30 mouse cellular contexts compared by ENCODE assay signal in genomic region chr13:71303956-71304355, GRCm38 (mm10).
"Had no signal": no experiment of that assay in that cellular context is flagged by ENCODE, and none has a peak within 500 bp of the region (broad histone marks: within the 10 kb centered on the region; RNA-seq: fewer than 3 reads in every experiment).

No protein-coding gene starts in this region.

- H3K4me1 ChIP-seq: limb, embryonic 10.5 days; limb, embryonic 12.5 days; limb, embryonic 13.5 days; limb, embryonic 15.5 days; liver, embryonic 12.5 days; liver, embryonic 13.5 days; liver, embryonic 15.5 days; lung, embryonic 15.5 days; megakaryocyte, embryonic 14.5 days; midbrain, embryonic 10.5 days; midbrain, embryonic 12.5 days; midbrain, embryonic 13.5 days; midbrain, embryonic 15.5 days; neural tube, embryonic 12.5 days had no signal

- H3K27me3 ChIP-seq: limb, embryonic 12.5 days; limb, embryonic 13.5 days; limb, embryonic 15.5 days; liver, embryonic 12.5 days; liver, embryonic 13.5 days; liver, embryonic 15.5 days; lung, embryonic 15.5 days; megakaryocyte, embryonic 14.5 days; midbrain, embryonic 12.5 days; midbrain, embryonic 13.5 days; midbrain, embryonic 15.5 days; neural tube, embryonic 12.5 days had no signal

- H3K4me3 ChIP-seq: limb, embryonic 10.5 days; limb, embryonic 12.5 days; limb, embryonic 13.5 days; limb, embryonic 15.5 days; liver, embryonic 12.5 days; liver, embryonic 13.5 days; liver, embryonic 15.5 days; lung, embryonic 15.5 days; megakaryocyte, embryonic 14.5 days; midbrain, embryonic 10.5 days; midbrain, embryonic 12.5 days; midbrain, embryonic 13.5 days; midbrain, embryonic 15.5 days; myocyte; neural tube, embryonic 12.5 days had no signal

- H3K4me2 ChIP-seq: limb, embryonic 12.5 days; limb, embryonic 13.5 days; limb, embryonic 15.5 days; liver, embryonic 11.5 days; liver, embryonic 12.5 days; liver, embryonic 13.5 days; liver, embryonic 15.5 days; lung, embryonic 14.5 days; lung, embryonic 15.5 days; midbrain, embryonic 11.5 days; midbrain, embryonic 12.5 days; midbrain, embryonic 13.5 days; midbrain, embryonic 15.5 days; neural tube, embryonic 12.5 days had no signal

- H3K9me3 ChIP-seq: limb, embryonic 10.5 days; limb, embryonic 12.5 days; limb, embryonic 13.5 days; limb, embryonic 15.5 days; liver, embryonic 12.5 days; liver, embryonic 13.5 days; liver, embryonic 15.5 days; lung, embryonic 15.5 days; midbrain, embryonic 10.5 days; midbrain, embryonic 12.5 days; midbrain, embryonic 13.5 days; midbrain, embryonic 15.5 days; neural tube, embryonic 12.5 days had no signal

- H3K9ac ChIP-seq: limb, embryonic 12.5 days; limb, embryonic 13.5 days; limb, embryonic 15.5 days; liver, embryonic 12.5 days; liver, embryonic 13.5 days; liver, embryonic 14.5 days; liver, embryonic 15.5 days; liver, postnatal 0 days; lung, embryonic 14.5 days; lung, embryonic 15.5 days; midbrain, embryonic 12.5 days; midbrain, embryonic 13.5 days; midbrain, embryonic 15.5 days; neural tube, embryonic 12.5 days had no signal

- H3K36me3 ChIP-seq: limb, embryonic 10.5 days; limb, embryonic 12.5 days; limb, embryonic 13.5 days; limb, embryonic 15.5 days; liver, embryonic 12.5 days; liver, embryonic 13.5 days; liver, embryonic 15.5 days; lung, embryonic 15.5 days; midbrain, embryonic 10.5 days; midbrain, embryonic 12.5 days; midbrain, embryonic 13.5 days; midbrain, embryonic 15.5 days; neural tube, embryonic 12.5 days had no signal

- H3K27ac ChIP-seq: limb, embryonic 10.5 days; limb, embryonic 12.5 days; limb, embryonic 13.5 days; limb, embryonic 15.5 days; liver, embryonic 12.5 days; liver, embryonic 13.5 days; liver, embryonic 14.5 days; liver, embryonic 15.5 days; lung, embryonic 15.5 days; macrophage; midbrain, embryonic 10.5 days; midbrain, embryonic 12.5 days; midbrain, embryonic 13.5 days; midbrain, embryonic 15.5 days; neural tube, embryonic 12.5 days had no signal

- DNase-seq: left cerebral cortex, postnatal 4 days; liver; liver, embryonic 13.5 days; liver, postnatal 0 days; lung, adult 18-20 months; lung, adult 2 months; lung, embryonic 14.5 days; lung, postnatal 10 days; lung, postnatal 14 days; lung, postnatal 36 days; lung, postnatal 4 days; midbrain, embryonic 14.5 days had no signal
